Mouse (Mus musculus): ENCODE data around the gene 7420426K07Rik. TPM values are rescaled to one million over a fixed set of nuclear protein-coding genes. Genes with fewer than 3 reads are reported as not detected.

7420426K07Rik gene
- polyA plus RNA-seq (2015; fragmentation: Nextera tagmentation; extraction: Ambion mirVana) = not detected in 2 replicates

GRCm38 (mm10) chr9:98902819-98903218, at the start of gene 7420426K07Rik:
TSS of gene 7420426K07Rik (plus strand) at chr9:98903119.

GRCm38 (mm10) chr9:98856210-98856609, 46.7 kb upstream of the 7420426K07Rik start, which contains the start of gene Prr23a2:
TSS of gene Prr23a2 (plus strand) at chr9:98856494.

GRCm38 (mm10) chr9:98864571-98864970, 38.3 kb upstream of the 7420426K07Rik start, which contains the start of gene Prr23a3:
TSS of gene Prr23a3 (plus strand) at chr9:98864767.

Other genes starting within 250 kb of the 7420426K07Rik start
- gene Prr23a1, start 60.6 kb upstream of the 7420426K07Rik start, polyA plus RNA-seq (2015; fragmentation: Nextera tagmentation; extraction: Ambion mirVana) = not detected in 2 replicates
- gene Prr23a2, start 46.6 kb upstream of the 7420426K07Rik start, polyA plus RNA-seq (2015; fragmentation: Nextera tagmentation; extraction: Ambion mirVana) = not detected in 2 replicates
- not detected in 2 replicates for gene Prr23a3, start 38.4 kb upstream of the 7420426K07Rik start, polyA plus RNA-seq (2015; fragmentation: Nextera tagmentation; extraction: Ambion mirVana)
- not detected in 2 replicates for gene Foxl2, start 52.2 kb downstream of the 7420426K07Rik start, polyA plus RNA-seq (2015; fragmentation: Nextera tagmentation; extraction: Ambion mirVana)
- 12.2 and 16.3 TPM in 2 replicates for gene Faim, start 83.3 kb downstream of the 7420426K07Rik start, polyA plus RNA-seq (2015; fragmentation: Nextera tagmentation; extraction: Ambion mirVana)
- gene Gm1123, start 132.6 kb downstream of the 7420426K07Rik start, polyA plus RNA-seq (2015; fragmentation: Nextera tagmentation; extraction: Ambion mirVana) = 0.09 TPM in 1 of 2 replicates, not detected in the other
- 0.44 and 1.5 TPM in 2 replicates for gene Pik3cb, start 237.5 kb downstream of the 7420426K07Rik start, polyA plus RNA-seq (2015; fragmentation: Nextera tagmentation; extraction: Ambion mirVana)

All from skeletal muscle tissue, postnatal 0 days (tissue).